Mouse (Mus musculus): ENCODE measurements around the gene P4hb. TPM values are rescaled to one million over a fixed set of nuclear protein-coding genes. Genes with fewer than 3 reads are reported as not detected.

P4hb gene
- polyA plus RNA-seq, 1 experiment, result 444 TPM

DNA sequence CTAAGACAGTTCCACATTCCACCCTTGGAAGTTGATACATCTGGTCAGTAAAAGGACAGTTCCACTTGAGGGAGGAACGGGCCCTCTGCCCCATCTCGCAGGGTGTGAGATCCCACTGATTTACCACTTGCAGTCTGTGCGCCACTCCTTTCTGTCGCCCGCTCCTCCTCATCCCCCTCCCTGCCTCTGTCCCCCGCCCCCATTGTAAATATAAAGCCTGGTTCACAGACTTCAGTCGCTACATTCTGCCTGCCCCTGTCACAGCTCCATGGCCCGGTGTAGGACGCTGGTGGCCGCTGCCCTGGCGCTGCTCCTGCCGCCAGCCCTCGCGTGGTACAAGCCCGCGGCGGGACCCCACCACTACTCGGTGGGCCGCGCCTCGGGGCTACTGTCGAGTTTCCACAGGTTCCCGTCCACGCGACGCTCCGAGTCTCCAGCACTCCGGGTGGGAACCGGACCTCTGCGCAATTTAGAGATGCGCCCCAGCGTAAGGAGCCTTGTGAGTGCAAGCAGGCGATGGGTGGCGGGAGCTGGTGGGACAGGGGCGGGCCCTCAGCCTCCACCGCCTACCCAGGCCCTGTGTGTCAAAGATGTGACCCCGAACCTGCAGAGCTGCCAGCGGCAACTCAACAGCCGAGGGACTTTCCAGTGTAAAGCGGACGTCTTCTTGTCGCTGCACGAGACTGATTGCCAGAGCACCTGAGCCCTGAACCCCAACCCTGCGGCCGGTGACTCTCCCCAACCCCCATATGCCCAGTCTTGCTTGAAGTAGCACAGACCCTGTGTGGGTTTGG, 35.4 kb upstream of the P4hb start, which contains the start of gene Npb:
Npb (plus strand) TSS at position 237 of the 794 bp plus-strand sequence.
- no peaks in the 10 kb centered on the region for H3K27me3 ChIP-seq (ENCODE audit: control insufficient read depth, insufficient read depth, insufficient read length)
- H3K79me2 ChIP-seq (ENCODE audit: control insufficient read depth, insufficient read depth), result no peaks in the 10 kb centered on the region
- H3ac ChIP-seq (ENCODE audit: control insufficient read depth, insufficient read length), result no peak within 1 kb of the TSS
- no peak within 1 kb of the TSS for H3K4me2 ChIP-seq (ENCODE audit: low read depth)
- H3K4me3 ChIP-seq, result no peak within 1 kb of the TSS
- peaks cover 8% of the 10 kb centered on the region for H3K36me3 ChIP-seq (ENCODE audit: control insufficient read depth, insufficient read depth)
- TF ChIP-seq POLR2AphosphoS2 (IDR thresholded peaks at IDR 0.05; ENCODE audit: insufficient read length, low read depth), result peak; percentile 52
- TF ChIP-seq REST (IDR thresholded peaks at IDR 0.05; ENCODE audit: insufficient read depth, insufficient read length), result no peak
- no peak for TF ChIP-seq CEBPB (IDR thresholded peaks at IDR 0.05; ENCODE audit: insufficient read depth, poor library complexity, severe bottlenecking)

DNA sequence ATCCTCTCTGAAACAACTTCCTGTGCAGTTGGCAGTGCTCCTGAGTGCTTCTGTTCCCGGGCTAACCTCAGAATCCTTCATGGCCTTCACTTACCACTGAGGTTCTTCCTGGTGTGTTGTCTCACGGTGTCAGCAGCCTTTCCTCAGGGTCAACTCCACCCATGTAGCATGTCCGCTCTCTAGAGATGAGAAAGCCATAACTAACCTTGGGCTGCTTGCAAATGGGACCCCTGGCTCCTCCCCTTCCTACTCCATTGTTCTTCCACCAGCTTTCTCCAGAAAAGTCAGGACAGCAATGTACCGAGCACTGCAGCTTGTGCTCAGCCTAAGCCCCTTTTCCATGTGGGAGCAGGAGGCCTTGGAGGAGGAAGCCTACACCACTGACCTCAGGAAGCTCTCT, 33.7 kb upstream of the P4hb start:
- TF ChIP-seq SRF (IDR thresholded peaks at IDR 0.05; ENCODE audit: control insufficient read depth, insufficient read length, low read depth), result no peak
- no peak for TF ChIP-seq REST (IDR thresholded peaks at IDR 0.05; ENCODE audit: insufficient read depth, insufficient read length)
- TF ChIP-seq USF1 (IDR thresholded peaks at IDR 0.05; ENCODE audit: low read depth), result no peak
- TF ChIP-seq CEBPB (IDR thresholded peaks at IDR 0.05; ENCODE audit: insufficient read depth, poor library complexity, severe bottlenecking), result no peak
- no peak for TF ChIP-seq MYOD1 (IDR thresholded peaks at IDR 0.05; ENCODE audit: control insufficient read depth in 1 of 3, insufficient read length in 2 of 3, low read depth in 2 of 3)
- no peak for TF ChIP-seq TCF3 (IDR thresholded peaks at IDR 0.05; ENCODE audit: insufficient read length, low read depth)
- TF ChIP-seq POLR2A (IDR thresholded peaks at IDR 0.05; ENCODE audit: insufficient read length, low read depth), result no peak
- no peak for TF ChIP-seq MAX (IDR thresholded peaks at IDR 0.05; ENCODE audit: low read depth)
- no peak for TF ChIP-seq TCF12 (IDR thresholded peaks at IDR 0.05; ENCODE audit: insufficient read depth, poor library complexity, severe bottlenecking)
- no peak for TF ChIP-seq POLR2AphosphoS2 (IDR thresholded peaks at IDR 0.05; ENCODE audit: insufficient read length, low read depth)
- Histone ChIP-seq H3K4me2 (ENCODE audit: low read depth) (no peak overlapping the region), H3ac (ENCODE audit: control insufficient read depth, insufficient read length) (no peak overlapping the region), H3K27me3 (ENCODE audit: control insufficient read depth, insufficient read depth, insufficient read length) (no peaks in the 10 kb centered on the region), H3K4me3 (no peak overlapping the region), H3K79me2 (ENCODE audit: control insufficient read depth, insufficient read depth) (no peaks in the 10 kb centered on the region), H3K36me3 (ENCODE audit: control insufficient read depth, insufficient read depth) (peaks cover 14% of the 10 kb centered on the region)

DNA sequence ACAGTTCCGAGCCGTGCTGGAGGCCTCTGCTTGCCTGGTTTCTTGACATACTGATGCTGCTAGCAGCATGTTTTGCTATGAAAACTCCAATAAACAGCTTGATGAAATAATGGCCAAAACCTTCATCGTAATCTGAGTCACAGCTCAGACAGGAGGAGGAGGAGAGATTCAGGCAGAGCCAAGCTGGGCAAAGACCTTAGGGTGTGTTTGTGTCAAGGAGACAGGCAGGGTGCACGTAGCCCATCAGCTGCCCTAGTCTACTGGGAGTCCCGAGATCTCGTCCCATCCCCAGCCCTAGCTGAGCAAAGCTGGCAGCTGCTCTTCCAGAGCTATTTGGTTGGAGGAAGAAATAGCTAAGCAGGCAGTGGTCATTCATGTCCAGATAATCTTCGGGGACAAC, 32.6 kb upstream of the P4hb start:
- no peak overlapping the region for H3ac ChIP-seq (ENCODE audit: control insufficient read depth, insufficient read length)
- TF ChIP-seq MYOG (IDR thresholded peaks at IDR 0.05; ENCODE audit: control insufficient read depth in 1 of 3, insufficient read depth in 1 of 3, insufficient read length in 2 of 3, low read depth in 2 of 3) (peak in 1 of 3 experiments; percentile 6), TCF3 (IDR thresholded peaks at IDR 0.05; ENCODE audit: insufficient read length, low read depth) (no peak)
- H3K4me2 ChIP-seq (ENCODE audit: low read depth), result no peak overlapping the region
- no peak overlapping the region for H3K4me3 ChIP-seq
- no peaks in the 10 kb centered on the region for H3K27me3 ChIP-seq (ENCODE audit: control insufficient read depth, insufficient read depth, insufficient read length)
- no peaks in the 10 kb centered on the region for H3K79me2 ChIP-seq (ENCODE audit: control insufficient read depth, insufficient read depth)
- peaks cover 14% of the 10 kb centered on the region for H3K36me3 ChIP-seq (ENCODE audit: control insufficient read depth, insufficient read depth)

DNA sequence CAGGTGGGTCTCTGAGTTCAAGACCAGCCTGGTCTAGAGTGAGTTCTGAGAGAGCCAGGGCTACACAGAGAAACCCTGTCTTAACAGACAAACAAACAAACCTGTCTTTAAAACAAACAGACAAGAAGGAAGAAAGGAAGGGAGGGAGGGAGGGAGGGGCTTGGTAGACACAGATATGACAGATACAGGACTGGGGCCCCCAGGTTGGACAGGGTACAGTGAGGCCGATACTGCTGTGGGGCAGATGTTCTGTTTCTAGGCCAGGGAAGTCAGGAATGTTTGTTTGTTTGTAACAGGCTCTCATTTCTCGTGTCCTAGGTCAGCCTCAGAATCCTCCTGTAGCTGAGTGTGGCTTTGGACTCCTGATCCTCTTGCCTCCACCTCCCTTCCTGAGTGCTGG, 30.5 kb upstream of the P4hb start:
- H3K79me2 ChIP-seq (ENCODE audit: control insufficient read depth, insufficient read depth), result peaks cover 18% of the 10 kb centered on the region
- H3K36me3 ChIP-seq (ENCODE audit: control insufficient read depth, insufficient read depth), result peaks cover 13% of the 10 kb centered on the region
- TF ChIP-seq USF1 (IDR thresholded peaks at IDR 0.05; ENCODE audit: low read depth) (no peak), POLR2AphosphoS2 (IDR thresholded peaks at IDR 0.05; ENCODE audit: insufficient read length, low read depth) (no peak), TCF3 (IDR thresholded peaks at IDR 0.05; ENCODE audit: insufficient read length, low read depth) (no peak), SRF (IDR thresholded peaks at IDR 0.05; ENCODE audit: control insufficient read depth, insufficient read length, low read depth) (no peak), E2F4 (IDR thresholded peaks at IDR 0.05; ENCODE audit: insufficient read depth) (no peak), MYOD1 (IDR thresholded peaks at IDR 0.05; ENCODE audit: control insufficient read depth in 1 of 3, insufficient read length in 2 of 3, low read depth in 2 of 3) (no peak), REST (IDR thresholded peaks at IDR 0.05; ENCODE audit: insufficient read depth, insufficient read length) (no peak), TCF12 (IDR thresholded peaks at IDR 0.05; ENCODE audit: insufficient read depth, poor library complexity, severe bottlenecking) (no peak), MYOG (IDR thresholded peaks at IDR 0.05; ENCODE audit: control insufficient read depth in 1 of 3, insufficient read depth in 1 of 3, insufficient read length in 2 of 3, low read depth in 2 of 3) (no peak), MAX (IDR thresholded peaks at IDR 0.05; ENCODE audit: low read depth) (no peak), CEBPB (IDR thresholded peaks at IDR 0.05; ENCODE audit: insufficient read depth, poor library complexity, severe bottlenecking) (no peak), POLR2A (IDR thresholded peaks at IDR 0.05; ENCODE audit: insufficient read length, low read depth) (no peak)
- no peak overlapping the region for H3K4me3 ChIP-seq
- H3K4me2 ChIP-seq (ENCODE audit: low read depth), result no peak overlapping the region
- H3ac ChIP-seq (ENCODE audit: control insufficient read depth, insufficient read length), result no peak overlapping the region
- H3K27me3 ChIP-seq (ENCODE audit: control insufficient read depth, insufficient read depth, insufficient read length), result no peaks in the 10 kb centered on the region

DNA sequence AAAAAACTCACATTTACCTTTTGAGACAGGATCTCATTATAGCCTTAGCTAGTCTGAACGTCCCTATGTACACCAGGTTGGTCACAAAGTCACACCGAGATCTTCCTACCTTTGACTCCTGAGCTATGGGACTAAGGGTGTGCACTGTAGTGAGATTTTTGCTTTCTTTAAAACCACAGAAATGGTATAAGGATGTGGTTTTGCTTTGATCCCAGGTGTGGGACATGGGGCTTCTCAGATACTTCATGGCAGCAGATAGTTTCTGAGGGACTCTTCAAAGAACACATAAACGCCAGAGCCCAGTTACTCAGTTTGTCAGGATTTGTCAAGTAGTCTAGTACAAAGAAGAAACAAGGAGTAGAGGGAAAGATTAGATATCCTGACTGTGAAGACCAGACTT, 27.7 kb upstream of the P4hb start:
- TF ChIP-seq SRF (IDR thresholded peaks at IDR 0.05; ENCODE audit: control insufficient read depth, insufficient read length, low read depth) (no peak), REST (IDR thresholded peaks at IDR 0.05; ENCODE audit: insufficient read depth, insufficient read length) (no peak), E2F4 (IDR thresholded peaks at IDR 0.05; ENCODE audit: insufficient read depth) (no peak), CEBPB (IDR thresholded peaks at IDR 0.05; ENCODE audit: insufficient read depth, poor library complexity, severe bottlenecking) (no peak), POLR2A (IDR thresholded peaks at IDR 0.05; ENCODE audit: insufficient read length, low read depth) (no peak), POLR2AphosphoS2 (IDR thresholded peaks at IDR 0.05; ENCODE audit: insufficient read length, low read depth) (no peak), TCF12 (IDR thresholded peaks at IDR 0.05; ENCODE audit: insufficient read depth, poor library complexity, severe bottlenecking) (no peak), MAX (IDR thresholded peaks at IDR 0.05; ENCODE audit: low read depth) (no peak), TCF3 (IDR thresholded peaks at IDR 0.05; ENCODE audit: insufficient read length, low read depth) (no peak), USF1 (IDR thresholded peaks at IDR 0.05; ENCODE audit: low read depth) (no peak), MYOG (IDR thresholded peaks at IDR 0.05; ENCODE audit: control insufficient read depth in 1 of 3, insufficient read depth in 1 of 3, insufficient read length in 2 of 3, low read depth in 2 of 3) (no peak), MYOD1 (IDR thresholded peaks at IDR 0.05; ENCODE audit: control insufficient read depth in 1 of 3, insufficient read length in 2 of 3, low read depth in 2 of 3) (no peak)
- Histone ChIP-seq H3K4me3 (no peak overlapping the region), H3K27me3 (ENCODE audit: control insufficient read depth, insufficient read depth, insufficient read length) (no peaks in the 10 kb centered on the region), H3ac (ENCODE audit: control insufficient read depth, insufficient read length) (no peak overlapping the region), H3K36me3 (ENCODE audit: control insufficient read depth, insufficient read depth) (peaks cover 22% of the 10 kb centered on the region), H3K79me2 (ENCODE audit: control insufficient read depth, insufficient read depth) (peaks cover 40% of the 10 kb centered on the region), H3K4me2 (ENCODE audit: low read depth) (no peak overlapping the region)
